Mouse (Mus musculus): ENCODE measurements around the gene Gga1. TPM values are rescaled to one million over a fixed set of nuclear protein-coding genes. Genes with fewer than 3 reads are reported as not detected.

The Gga1 gene
- polyA plus RNA-seq, 3 experiments from 2014 or later, result 11.9 to 22.5 (median 16.1) TPM

Other genes with a start within 250 kb of the Gga1 start
- under 1 TPM in 1 of 3 experiments, not detected in 2; 0.05 TPM for gene Elfn2, start 158.4 kb upstream of the Gga1 start, polyA plus RNA-seq (2017; shearing (Covaris generic))
- 10 to 100 TPM; 45.8 to 70.7 (median 62.8) TPM for gene Mfng, start 103.7 kb upstream of the Gga1 start, polyA plus RNA-seq (2017; shearing (Covaris generic))
- gene Card10, start 74.1 kb upstream of the Gga1 start, polyA plus RNA-seq (2017; shearing (Covaris generic)), result under 1 TPM; 0.15 to 0.26 (median 0.19) TPM
- gene Cdc42ep1, start 34.6 kb upstream of the Gga1 start, polyA plus RNA-seq (2017; shearing (Covaris generic)), result not detected
- not detected for gene Lgals2, start 21.7 kb upstream of the Gga1 start, polyA plus RNA-seq (2017; shearing (Covaris generic))
- not detected for gene Gm49510, start 22.5 kb downstream of the Gga1 start, polyA plus RNA-seq (2017; shearing (Covaris generic))
- gene Sh3bp1, start 22.6 kb downstream of the Gga1 start, polyA plus RNA-seq (2017; shearing (Covaris generic)), result 10 to 100 TPM; 49.5 to 72.6 (median 52.6) TPM
- gene Pdxp, start 36.7 kb downstream of the Gga1 start, polyA plus RNA-seq (2017; shearing (Covaris generic)), result 1 to 10 TPM in 2 of 3 experiments, under 1 TPM in 1; 0.94 to 3.8 (median 3.3) TPM
- gene Lgals1, start 49.5 kb downstream of the Gga1 start, polyA plus RNA-seq (2017; shearing (Covaris generic)), result 1,000 to 10,000 TPM in 1 of 3 experiments, 100 to 1,000 TPM in 2; 309 to 2,729 (median 443) TPM
- 10 to 100 TPM; 38.8 to 53.8 (median 51.1) TPM for gene Nol12, start 57.7 kb downstream of the Gga1 start, polyA plus RNA-seq (2017; shearing (Covaris generic))
- 10 to 100 TPM; 14.8 to 27.1 (median 20.3) TPM for gene Triobp, start 70.5 kb downstream of the Gga1 start, polyA plus RNA-seq (2017; shearing (Covaris generic))
- 10 to 100 TPM; 31.0 to 52.3 (median 36.9) TPM for gene H1f0, start 151.3 kb downstream of the Gga1 start, polyA plus RNA-seq (2017; shearing (Covaris generic))
- gene Galr3, start 164.7 kb downstream of the Gga1 start, polyA plus RNA-seq (2017; shearing (Covaris generic)), result not detected
- 10 to 100 TPM in 1 of 3 experiments, 1 to 10 TPM in 2; 5.5 to 10.8 (median 9.2) TPM for gene Ankrd54, start 185.7 kb downstream of the Gga1 start, polyA plus RNA-seq (2017; shearing (Covaris generic))
- 100 to 1,000 TPM; 224 to 286 (median 240) TPM for gene Eif3l, start 198.0 kb downstream of the Gga1 start, polyA plus RNA-seq (2017; shearing (Covaris generic))
- 10 to 100 TPM in 2 of 3 experiments, 1 to 10 TPM in 1; 7.0 to 20.8 (median 13.3) TPM for gene Micall1, start 231.7 kb downstream of the Gga1 start, polyA plus RNA-seq (2017; shearing (Covaris generic))

Data from inflammation-experienced regulatory T-cells, adult 6 months (primary cell).